7 mouse cellular contexts compared by ENCODE assay signal in the genomic region with DNA sequence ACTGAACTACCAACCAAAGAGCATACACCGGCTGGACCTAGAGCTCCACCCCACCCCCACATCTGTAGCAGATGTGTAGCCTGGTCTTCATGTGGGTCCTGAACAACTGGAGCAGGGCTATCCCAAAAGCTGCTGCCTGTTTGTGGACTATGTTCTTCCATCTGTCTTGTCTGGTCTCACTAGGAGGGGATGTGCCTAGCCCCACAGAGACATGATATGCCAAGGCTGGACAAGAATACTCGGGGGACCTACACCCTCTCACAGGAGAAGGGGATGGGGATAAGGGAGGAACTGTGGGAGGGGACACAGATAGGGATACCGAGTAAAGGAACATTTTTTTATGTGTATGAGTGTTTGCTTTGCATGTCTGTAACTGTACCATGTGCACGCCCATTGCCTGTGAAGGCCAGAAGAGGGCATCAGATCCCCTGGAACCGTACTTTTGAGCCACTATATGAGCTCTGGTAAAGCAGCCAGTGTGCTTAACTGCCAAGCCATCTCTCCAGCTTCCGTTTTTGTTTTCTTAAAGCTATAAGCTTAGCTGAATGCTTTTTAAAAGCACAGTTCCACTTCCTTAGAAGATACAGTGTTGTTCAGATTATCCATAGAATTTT. TPM values are rescaled to one million over a fixed set of nuclear protein-coding genes. Genes with fewer than 3 reads are reported as not detected.
A peak's percentile ranks its signal among the peaks of the same experiment; 100 is the strongest.
DNase-seq lines count a peak whose midpoint lies in the region; ATAC-seq and TF ChIP-seq lines count a peak whose summit lies in the region.

No protein-coding gene starts in this region.

- H3K27me3 ChIP-seq in CH12.LX (replicated peaks) = peaks cover 12% of the 10 kb centered on the region
- H3K27me3 ChIP-seq in Patski = no peaks in the 10 kb centered on the region

- POLR2A ChIA-PET in Patski (lab: Charles Lee) = no interaction called here

- TF ChIP-seq EP300 in CH12.LX (IDR thresholded peaks at IDR 0.05; ENCODE audit: low read length) = no peak

- DNase-seq in CH12.LX (ENCODE audit: extremely low read depth) (peak; percentile 81), Patski (ENCODE audit: low read depth, low spot score) (no peak)
- peak; percentile 78 for DNase-seq in embryo, embryonic 10.5 days (ENCODE audit: low spot score)
- DNase-seq in kidney, postnatal 14 days = peak; percentile 74
- DNase-seq in lung, adult 18-20 months = peak; percentile 69 to 70
- peak; percentile 47 for DNase-seq in right cerebral cortex, postnatal 14 days

- H3K79me2 ChIP-seq in CH12.LX (replicated peaks; ENCODE audit: control insufficient read depth, extremely low read depth, insufficient read depth, poor library complexity, severe bottlenecking) = no peaks in the 10 kb centered on the region

- peak; percentile 51 for ATAC-seq in Patski
- ATAC-seq in granulocyte monocyte progenitor cell, adult 5-6 weeks (replicated peaks; ENCODE audit: poor library complexity, severe bottlenecking) = peak; percentile 88

- no peak for TF ChIP-seq POLR2A in CH12.LX (IDR thresholded peaks at IDR 0.05; ENCODE audit: low read depth, low read length)

- in situ Hi-C loops in CH12.LX (cut with MboI; ENCODE audit: low pct_ligation_motif_present, low pct_unique_long_range_greater_than_20kb, low sequenced_read_pairs) (no loop called here), Patski (cut with MboI; ENCODE audit: low pct_unique_long_range_greater_than_20kb) (loop anchor here (5.0 kb wide), 1 partner anchor 133 kb away; no protein-coding TSS in a partner anchor)

- dilution Hi-C loops in CH12.LX (cut with MboI; ENCODE audit: extremely low pct_ligation_motif_present, extremely low pct_unique_long_range_greater_than_20kb, low sequenced_read_pairs) = loop anchor here (25.0 kb wide), 1 partner anchor 163 kb away; the partner anchor contains the start of gene Pld6

- H3K4me3 ChIP-seq in CH12.LX (replicated peaks in 1 of 3; ENCODE audit: low read depth in 2 of 3, low read length in 2 of 3, poor library complexity in 1 of 3) = no peak overlapping the region

- TF ChIP-seq CTCF in CH12.LX (conservative IDR thresholded peaks at IDR 0.05 in 1 of 2, IDR thresholded peaks at IDR 0.05 in 1 of 2; ENCODE audit: low read depth in 2 of 2, low read length in 2 of 2) (peak; percentile 60 to 91), Patski (IDR thresholded peaks at IDR 0.05) (peak; percentile 89)

- H3K4me2 ChIP-seq in CH12.LX (ENCODE audit: insufficient read depth, low read depth, poor library complexity, severe bottlenecking) = no peak overlapping the region

- TF ChIP-seq RAD21 in CH12.LX (IDR thresholded peaks at IDR 0.05; ENCODE audit: low read depth, low read length) = peak; percentile 84

- H3K9me3 ChIP-seq in CH12.LX (replicated peaks; ENCODE audit: low read length) = no peaks in the 10 kb centered on the region

- H3K9ac ChIP-seq in CH12.LX (ENCODE audit: insufficient read depth, low read depth) = no peak overlapping the region

- CTCF ChIA-PET in Patski (lab: Charles Lee) = interaction anchor here (0.6 to 1.6 kb wide), 17 partner anchors 10 to 184 kb away, joined by 3 to 10 read pairs (median 3); partner anchors contain the start of gene Olfr223

- no peaks in the 10 kb centered on the region for H3K36me3 ChIP-seq in CH12.LX (replicated peaks in 1 of 2; ENCODE audit: control insufficient read depth in 1 of 2, insufficient read depth in 1 of 2, low read length in 1 of 2)

- no peaks in the 10 kb centered on the region for H3K4me1 ChIP-seq in CH12.LX (ENCODE audit: control insufficient read depth in 1 of 2, insufficient read depth in 2 of 2)

- no peak overlapping the region for H3K27ac ChIP-seq in CH12.LX (ENCODE audit: insufficient read depth, low read depth)

TF ChIP-seq in CH12.LX, 34 proteins besides CTCF, POLR2A, EP300 and RAD21:
- TF ChIP-seq CHD1 (IDR thresholded peaks at IDR 0.05; ENCODE audit: low read depth, low read length) = no peak
- no peak for TF ChIP-seq E2F4 (IDR thresholded peaks at IDR 0.05; ENCODE audit: insufficient replicate concordance, low read depth, low read length)
- TF ChIP-seq NELFE (IDR thresholded peaks at IDR 0.05; ENCODE audit: low read depth, low read length) = no peak
- TF ChIP-seq IRF4 (IDR thresholded peaks at IDR 0.05; ENCODE audit: low read depth, low read length) = no peak
- no peak for TF ChIP-seq KAT2A (IDR thresholded peaks at IDR 0.05; ENCODE audit: insufficient replicate concordance, low read length)
- no peak for TF ChIP-seq MXI1 (IDR thresholded peaks at IDR 0.05; ENCODE audit: low read depth, low read length)
- no peak for TF ChIP-seq CHD2 (IDR thresholded peaks at IDR 0.05; ENCODE audit: low read length)
- TF ChIP-seq TBP (conservative IDR thresholded peaks at IDR 0.05; ENCODE audit: low read depth, low read length) = no peak
- TF ChIP-seq HCFC1 (IDR thresholded peaks at IDR 0.05; ENCODE audit: low read depth, low read length) = no peak
- peak; percentile 91 for TF ChIP-seq MYC (IDR thresholded peaks at IDR 0.05; ENCODE audit: low read depth, low read length)
- peak; percentile 81 for TF ChIP-seq SMC3 (IDR thresholded peaks at IDR 0.05; ENCODE audit: low read depth, low read length)
- 0 out of 2 replicates have a peak, but pooled peaks have one; percentile 21 for TF ChIP-seq MAX (IDR thresholded peaks at IDR 0.05; ENCODE audit: low read length)
- no peak for TF ChIP-seq SIN3A (IDR thresholded peaks at IDR 0.05; ENCODE audit: low read length)
- TF ChIP-seq ZC3H11A (IDR thresholded peaks at IDR 0.05; ENCODE audit: low read depth, low read length) = peak; percentile 18

RNA-seq across cellular contexts. Expression of gene Olfr223, which starts 31.0 kb away (rescaled TPM):
- not detected in 2 replicates for total RNA-seq in CH12.LX (2012; rRNA removed)
- not detected in 2 replicates for total RNA-seq in CH12.LX (2014; rRNA removed)
- not detected in 2 replicates for polyA plus RNA-seq in CH12.LX (2012; ENCODE audit: insufficient read length, low read depth)
- polyA plus RNA-seq in Patski (2021) = not detected
- not detected in 2 replicates for total RNA-seq in granulocyte monocyte progenitor cell, adult 5-6 weeks (2014; fragmentation: Nextera tagmentation)
- total RNA-seq in granulocyte monocyte progenitor cell, adult 5-6 weeks (2017) = not detected in 2 replicates

RNA-seq across cellular contexts. Expression of gene Mprip, which starts 37.0 kb away (rescaled TPM):
- total RNA-seq in CH12.LX (2012; rRNA removed) (59.5 and 71.6 TPM in 2 replicates), CH12.LX (2014; rRNA removed) (45.6 and 50.6 TPM in 2 replicates)
- polyA plus RNA-seq in CH12.LX (2012; ENCODE audit: insufficient read length, low read depth) (52.8 and 56.4 TPM in 2 replicates), Patski (2021) (353 TPM)
- 50.1 and 70.7 TPM in 2 replicates for total RNA-seq in granulocyte monocyte progenitor cell, adult 5-6 weeks (2014; fragmentation: Nextera tagmentation)
- 56.4 and 71.4 TPM in 2 replicates for total RNA-seq in granulocyte monocyte progenitor cell, adult 5-6 weeks (2017)

RNA-seq across cellular contexts. Expression of gene Olfr222, which starts 48.1 kb away (rescaled TPM):
- total RNA-seq in CH12.LX (2012; rRNA removed) = not detected in 2 replicates
- not detected in 2 replicates for total RNA-seq in CH12.LX (2014; rRNA removed)
- polyA plus RNA-seq in CH12.LX (2012; ENCODE audit: insufficient read length, low read depth) = not detected in 2 replicates
- not detected for polyA plus RNA-seq in Patski (2021)
- not detected in 2 replicates for total RNA-seq in granulocyte monocyte progenitor cell, adult 5-6 weeks (2014; fragmentation: Nextera tagmentation)
- not detected in 2 replicates for total RNA-seq in granulocyte monocyte progenitor cell, adult 5-6 weeks (2017)
